Mouse (Mus musculus): ENCODE results near the gene Prima1. TPM values are rescaled to one million over a fixed set of nuclear protein-coding genes. Genes with fewer than 3 reads are reported as not detected.

Prima1 gene
- polyA plus RNA-seq (2015; fragmentation: Nextera tagmentation; extraction: Ambion mirVana), result not detected in 2 replicates

DNA sequence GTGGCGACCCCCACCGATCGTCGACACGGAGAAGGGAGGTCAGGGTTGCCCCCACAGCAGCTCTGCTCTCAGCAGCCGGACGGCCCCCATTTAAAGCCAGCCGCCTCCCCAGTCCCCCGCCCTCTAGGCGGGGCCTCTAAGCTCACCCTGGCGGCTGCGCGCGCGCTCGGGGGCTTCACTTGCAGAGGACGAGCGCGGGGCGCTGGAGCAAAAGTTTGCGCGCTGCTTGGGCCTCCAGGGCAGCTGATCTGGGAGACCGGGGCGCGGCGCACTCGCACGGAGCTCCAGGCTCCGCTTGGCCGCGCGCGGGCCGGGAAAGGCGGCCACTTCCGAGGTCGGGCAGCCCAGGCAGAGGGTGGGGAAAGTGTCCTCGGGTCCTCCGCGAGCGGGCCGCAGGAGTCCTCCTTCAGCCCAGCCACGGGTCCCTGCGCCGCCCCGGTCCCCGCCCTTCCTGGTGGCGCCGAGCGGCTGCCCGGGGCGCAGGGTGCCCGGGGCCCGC is at the start of gene Prima1:
Prima1 (minus strand) TSS at position 68 of the 499 bp plus-strand sequence.
- no peaks in the 10 kb centered on the region for H3K4me1 ChIP-seq (ENCODE audit: control insufficient read depth, low read depth, low read length)
- H3K27ac ChIP-seq (ENCODE audit: low read length), result no peak within 1 kb of the TSS
- ATAC-seq (ENCODE audit: low read depth), result no peak; the same call in 1 of the 2 replicates
- H3K36me3 ChIP-seq (ENCODE audit: control insufficient read depth, insufficient read depth), result no peaks in the 10 kb centered on the region
- peaks cover 45% of the 10 kb centered on the region for H3K27me3 ChIP-seq (ENCODE audit: control insufficient read depth, insufficient read depth, low read depth, low read length)
- H3K9me3 ChIP-seq (replicated peaks; ENCODE audit: control insufficient read depth, low read length), result no peaks in the 10 kb centered on the region
- WGBS (ENCODE audit: insufficient replicate concordance), result 2% methylated on average over 51 of the region's 54 CpGs
- H3K4me2 ChIP-seq (ENCODE audit: low read depth, low read length), result peak within 1 kb of the TSS; percentile 51
- peak within 1 kb of the TSS; percentile 50 for H3K4me3 ChIP-seq (ENCODE audit: low read depth, low read length)
- H3K9ac ChIP-seq (ENCODE audit: low read depth, low read length), result no peak within 1 kb of the TSS

DNA sequence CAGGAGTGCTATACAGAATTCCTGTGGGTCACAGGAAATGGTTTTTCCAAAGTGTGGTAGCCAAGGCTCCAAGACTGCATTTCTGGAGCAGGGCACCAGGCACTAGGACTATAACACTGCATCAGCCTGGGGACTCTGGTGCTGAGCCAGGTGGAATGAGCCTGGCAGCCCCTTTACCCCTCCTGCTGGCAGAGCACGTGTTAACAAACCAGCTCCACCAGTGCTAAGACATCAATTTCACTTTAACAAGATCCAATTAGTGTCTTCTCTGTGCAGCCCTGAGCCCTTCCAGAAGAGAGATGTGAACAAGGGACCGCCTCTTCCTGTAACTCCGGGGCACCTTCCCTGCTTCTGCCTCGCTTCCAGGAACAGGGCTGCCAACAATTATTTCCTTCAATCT is 45.3 kb upstream of the Prima1 start:
- H3K36me3 ChIP-seq (ENCODE audit: control insufficient read depth, insufficient read depth), result no peaks in the 10 kb centered on the region
- no peaks in the 10 kb centered on the region for H3K4me1 ChIP-seq (ENCODE audit: control insufficient read depth, low read depth, low read length)
- no peak overlapping the region for H3K4me2 ChIP-seq (ENCODE audit: low read depth, low read length)
- H3K9me3 ChIP-seq (replicated peaks; ENCODE audit: control insufficient read depth, low read length), result no peaks in the 10 kb centered on the region
- no peak overlapping the region for H3K4me3 ChIP-seq (ENCODE audit: low read depth, low read length)
- no peak overlapping the region for H3K9ac ChIP-seq (ENCODE audit: low read depth, low read length)
- 48% methylated on average over 4 of the region's 4 CpGs for WGBS (ENCODE audit: insufficient replicate concordance)
- no peak for ATAC-seq (ENCODE audit: low read depth)
- no peaks in the 10 kb centered on the region for H3K27me3 ChIP-seq (ENCODE audit: control insufficient read depth, insufficient read depth, low read depth, low read length)
- no peak overlapping the region for H3K27ac ChIP-seq (ENCODE audit: low read length)

DNA sequence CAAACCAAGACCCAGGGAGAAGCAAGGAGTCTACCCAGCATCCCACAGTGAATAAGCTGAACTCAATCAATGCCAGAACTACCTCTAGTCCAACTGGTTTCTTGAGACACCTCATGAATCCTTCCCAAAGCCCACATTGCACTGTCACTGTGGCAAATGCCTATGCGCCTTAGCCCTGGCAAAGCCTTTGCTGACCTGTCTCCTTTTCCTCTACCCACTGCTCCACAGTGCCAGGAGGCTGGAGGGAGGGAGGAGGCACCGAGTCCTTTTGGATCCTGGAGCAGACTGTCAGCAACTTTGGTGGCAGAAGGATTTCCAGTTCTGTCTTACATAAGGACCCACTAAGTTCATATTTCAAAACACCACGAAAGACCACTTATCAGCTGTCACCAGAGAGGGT is 41.5 kb upstream of the Prima1 start:
- WGBS (ENCODE audit: insufficient replicate concordance), result 51% methylated on average over 3 of the region's 3 CpGs
- H3K9me3 ChIP-seq (replicated peaks; ENCODE audit: control insufficient read depth, low read length), result no peaks in the 10 kb centered on the region
- no peak for ATAC-seq (ENCODE audit: low read depth)

DNA sequence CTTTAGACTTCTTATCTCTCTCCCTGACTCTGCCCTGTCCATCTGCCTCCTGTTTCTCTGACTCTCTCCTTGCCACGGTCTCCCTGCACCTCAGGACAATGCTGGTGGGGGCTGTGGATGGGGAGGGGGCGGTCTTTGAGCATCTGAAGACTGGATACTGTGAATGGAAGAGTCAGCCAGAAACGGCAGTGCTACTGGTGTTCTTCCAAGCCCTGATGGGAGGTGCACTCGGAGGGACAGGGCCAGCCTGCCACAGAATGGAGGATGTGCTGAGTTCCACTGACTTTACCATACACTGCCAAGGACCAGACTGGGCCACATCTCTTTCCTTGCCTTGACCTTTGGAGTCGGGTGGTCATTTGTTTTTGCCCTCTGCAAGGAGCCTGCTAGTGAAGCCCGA is 41.0 kb upstream of the Prima1 start:
- H3K9me3 ChIP-seq (replicated peaks; ENCODE audit: control insufficient read depth, low read length), result no peaks in the 10 kb centered on the region
- no peaks in the 10 kb centered on the region for H3K4me1 ChIP-seq (ENCODE audit: control insufficient read depth, low read depth, low read length)
- H3K27me3 ChIP-seq (ENCODE audit: control insufficient read depth, insufficient read depth, low read depth, low read length), result no peaks in the 10 kb centered on the region
- 44% methylated on average over 6 of the region's 6 CpGs for WGBS (ENCODE audit: insufficient replicate concordance)
- H3K4me3 ChIP-seq (ENCODE audit: low read depth, low read length), result no peak overlapping the region
- H3K36me3 ChIP-seq (ENCODE audit: control insufficient read depth, insufficient read depth), result no peaks in the 10 kb centered on the region
- H3K9ac ChIP-seq (ENCODE audit: low read depth, low read length), result no peak overlapping the region
- H3K4me2 ChIP-seq (ENCODE audit: low read depth, low read length), result no peak overlapping the region
- H3K27ac ChIP-seq (ENCODE audit: low read length), result no peak overlapping the region
- no peak for ATAC-seq (ENCODE audit: low read depth)

More for the DNA sequence above, 41.5 kb upstream of the Prima1 start:
- H3K4me3 ChIP-seq (ENCODE audit: low read depth, low read length), result no peak overlapping the region
- no peaks in the 10 kb centered on the region for H3K4me1 ChIP-seq (ENCODE audit: control insufficient read depth, low read depth, low read length)
- no peaks in the 10 kb centered on the region for H3K36me3 ChIP-seq (ENCODE audit: control insufficient read depth, insufficient read depth)
- no peak overlapping the region for H3K9ac ChIP-seq (ENCODE audit: low read depth, low read length)
- H3K4me2 ChIP-seq (ENCODE audit: low read depth, low read length), result no peak overlapping the region
- H3K27ac ChIP-seq (ENCODE audit: low read length), result no peak overlapping the region
- no peaks in the 10 kb centered on the region for H3K27me3 ChIP-seq (ENCODE audit: control insufficient read depth, insufficient read depth, low read depth, low read length)

DNA sequence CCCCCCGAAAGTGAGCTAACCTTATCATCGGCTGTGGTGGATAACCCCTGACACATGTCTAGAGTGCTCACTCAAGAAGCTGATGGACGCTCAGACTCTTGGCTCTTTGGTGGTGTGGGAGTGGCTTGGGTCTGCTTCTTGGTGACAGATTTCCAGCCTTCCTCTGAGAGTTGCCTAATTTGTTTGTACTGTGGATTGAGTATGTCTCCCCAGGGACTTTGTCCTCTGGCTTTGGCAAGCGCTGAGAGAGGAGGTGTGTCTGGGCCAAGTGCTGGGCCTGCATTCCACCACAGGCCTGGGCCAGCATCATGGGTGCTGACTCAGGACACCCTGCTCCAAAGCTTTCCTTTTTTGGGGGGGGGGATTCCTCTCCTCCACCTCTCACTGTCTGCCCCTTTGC is 40.0 kb upstream of the Prima1 start:
- H3K9me3 ChIP-seq (replicated peaks; ENCODE audit: control insufficient read depth, low read length), result no peaks in the 10 kb centered on the region
- no peak overlapping the region for H3K4me3 ChIP-seq (ENCODE audit: low read depth, low read length)
- no peak overlapping the region for H3K9ac ChIP-seq (ENCODE audit: low read depth, low read length)
- peak; percentile 89 for ATAC-seq (ENCODE audit: low read depth)
- H3K4me2 ChIP-seq (ENCODE audit: low read depth, low read length), result no peak overlapping the region
- no peaks in the 10 kb centered on the region for H3K27me3 ChIP-seq (ENCODE audit: control insufficient read depth, insufficient read depth, low read depth, low read length)
- H3K4me1 ChIP-seq (ENCODE audit: control insufficient read depth, low read depth, low read length), result no peaks in the 10 kb centered on the region
- H3K36me3 ChIP-seq (ENCODE audit: control insufficient read depth, insufficient read depth), result no peaks in the 10 kb centered on the region
- WGBS (ENCODE audit: insufficient replicate concordance), result 43% methylated on average over 4 of the region's 4 CpGs
- H3K27ac ChIP-seq (ENCODE audit: low read length), result no peak overlapping the region

DNA sequence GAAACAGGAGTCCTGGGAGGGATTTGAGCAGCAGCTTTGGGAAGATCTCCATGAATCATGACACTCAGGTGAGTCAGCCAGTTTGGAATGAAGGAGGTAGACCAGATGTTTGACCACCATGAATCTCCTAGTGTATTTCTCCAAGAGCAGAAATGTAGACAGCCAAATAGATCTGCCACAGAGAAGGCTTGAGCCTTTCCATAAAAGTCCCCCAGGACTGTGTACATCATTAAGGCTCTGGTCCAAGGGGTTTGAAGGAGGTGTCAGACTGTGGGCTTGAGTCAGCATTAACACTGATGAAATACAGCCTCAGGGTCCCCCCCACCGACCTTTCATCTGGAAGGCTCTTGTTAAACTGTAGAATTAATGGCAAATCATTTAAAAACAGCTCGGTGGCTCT is 39.5 kb upstream of the Prima1 start:
- Histone ChIP-seq H3K4me1 (ENCODE audit: control insufficient read depth, low read depth, low read length) (no peaks in the 10 kb centered on the region), H3K27ac (ENCODE audit: low read length) (no peak overlapping the region), H3K27me3 (ENCODE audit: control insufficient read depth, insufficient read depth, low read depth, low read length) (no peaks in the 10 kb centered on the region), H3K36me3 (ENCODE audit: control insufficient read depth, insufficient read depth) (no peaks in the 10 kb centered on the region), H3K4me3 (ENCODE audit: low read depth, low read length) (no peak overlapping the region), H3K9ac (ENCODE audit: low read depth, low read length) (no peak overlapping the region), H3K9me3 (replicated peaks; ENCODE audit: control insufficient read depth, low read length) (no peaks in the 10 kb centered on the region), H3K4me2 (ENCODE audit: low read depth, low read length) (no peak overlapping the region)
- 44% methylated on average over 2 of the region's 2 CpGs for WGBS (ENCODE audit: insufficient replicate concordance)
- ATAC-seq (ENCODE audit: low read depth), result no peak

DNA sequence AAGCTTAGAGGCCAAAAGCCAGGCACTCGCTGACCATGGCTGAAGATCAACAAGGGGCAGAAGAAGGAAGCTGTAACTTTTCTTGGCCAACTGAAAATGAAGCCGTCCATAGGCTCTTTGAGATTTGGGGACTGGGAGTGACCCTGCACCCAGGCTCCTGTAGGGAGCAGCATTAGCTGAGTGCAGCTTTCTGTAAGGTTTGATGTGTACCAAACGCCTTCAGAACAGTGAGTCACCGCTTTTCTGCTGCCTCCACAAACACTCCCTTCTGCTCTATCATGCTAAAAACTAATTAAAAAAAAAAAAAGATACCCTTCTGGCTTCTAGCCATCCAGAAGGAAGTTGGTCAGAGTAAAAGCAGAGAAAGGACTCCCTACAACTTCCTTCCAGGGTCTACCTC is 34.5 kb upstream of the Prima1 start:
- no peak for ATAC-seq (ENCODE audit: low read depth)
- Histone ChIP-seq H3K27me3 (ENCODE audit: control insufficient read depth, insufficient read depth, low read depth, low read length) (no peaks in the 10 kb centered on the region), H3K4me1 (ENCODE audit: control insufficient read depth, low read depth, low read length) (no peaks in the 10 kb centered on the region), H3K36me3 (ENCODE audit: control insufficient read depth, insufficient read depth) (no peaks in the 10 kb centered on the region), H3K9me3 (replicated peaks; ENCODE audit: control insufficient read depth, low read length) (no peaks in the 10 kb centered on the region), H3K9ac (ENCODE audit: low read depth, low read length) (no peak overlapping the region), H3K27ac (ENCODE audit: low read length) (no peak overlapping the region), H3K4me3 (ENCODE audit: low read depth, low read length) (no peak overlapping the region), H3K4me2 (ENCODE audit: low read depth, low read length) (no peak overlapping the region)
- 51% methylated on average over 4 of the region's 4 CpGs for WGBS (ENCODE audit: insufficient replicate concordance)

DNA sequence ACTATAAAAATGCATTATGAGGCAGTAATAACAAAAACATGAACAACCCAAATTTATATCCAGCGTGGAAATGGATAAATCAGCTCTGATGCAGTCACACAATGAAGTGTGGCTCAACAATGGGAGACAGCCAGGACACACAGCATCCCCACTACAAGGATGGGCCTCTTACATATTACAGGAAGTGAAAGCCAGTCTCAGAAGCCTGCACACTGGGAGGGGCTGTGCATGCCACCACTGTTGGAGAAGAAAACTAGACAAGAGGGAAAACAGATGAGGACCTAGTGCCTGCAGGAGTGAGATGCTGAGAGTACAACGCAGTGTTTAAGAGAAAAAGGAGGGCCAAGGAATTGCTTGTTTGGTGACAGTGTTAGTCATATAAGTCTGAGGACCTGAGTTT is 31.8 kb upstream of the Prima1 start:
- H3K27me3 ChIP-seq (ENCODE audit: control insufficient read depth, insufficient read depth, low read depth, low read length), result no peaks in the 10 kb centered on the region
- 63% methylated on average over 2 of the region's 2 CpGs for WGBS (ENCODE audit: insufficient replicate concordance)
- no peaks in the 10 kb centered on the region for H3K9me3 ChIP-seq (replicated peaks; ENCODE audit: control insufficient read depth, low read length)
- H3K9ac ChIP-seq (ENCODE audit: low read depth, low read length), result no peak overlapping the region
- H3K27ac ChIP-seq (ENCODE audit: low read length), result no peak overlapping the region
- H3K4me3 ChIP-seq (ENCODE audit: low read depth, low read length), result no peak overlapping the region
- no peaks in the 10 kb centered on the region for H3K4me1 ChIP-seq (ENCODE audit: control insufficient read depth, low read depth, low read length)
- no peak for ATAC-seq (ENCODE audit: low read depth)
- no peak overlapping the region for H3K4me2 ChIP-seq (ENCODE audit: low read depth, low read length)
- no peaks in the 10 kb centered on the region for H3K36me3 ChIP-seq (ENCODE audit: control insufficient read depth, insufficient read depth)

DNA sequence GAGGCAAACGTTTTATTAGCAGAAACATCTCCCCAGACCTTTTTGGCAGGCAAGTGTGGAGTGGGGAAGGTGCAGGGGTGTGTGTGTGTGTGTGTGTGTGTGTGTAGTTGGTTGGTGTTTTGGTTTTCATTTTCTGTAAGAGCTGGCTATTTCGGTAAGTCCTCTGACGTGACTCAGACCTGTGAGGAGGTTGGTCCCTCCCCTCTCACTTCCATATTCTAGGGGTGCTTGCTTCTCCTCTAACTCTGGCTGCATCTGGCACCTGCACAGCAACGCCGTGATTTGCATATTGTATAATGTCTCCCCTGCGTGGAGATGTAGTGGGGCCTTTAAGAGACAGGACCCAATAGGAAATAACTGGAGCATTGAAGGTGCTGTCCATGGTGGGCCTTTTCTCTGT is 31.1 kb upstream of the Prima1 start:
- H3K4me2 ChIP-seq (ENCODE audit: low read depth, low read length), result no peak overlapping the region
- H3K4me3 ChIP-seq (ENCODE audit: low read depth, low read length), result no peak overlapping the region
- no peaks in the 10 kb centered on the region for H3K36me3 ChIP-seq (ENCODE audit: control insufficient read depth, insufficient read depth)
- H3K27me3 ChIP-seq (ENCODE audit: control insufficient read depth, insufficient read depth, low read depth, low read length), result no peaks in the 10 kb centered on the region
- no peak for ATAC-seq (ENCODE audit: low read depth)
- H3K27ac ChIP-seq (ENCODE audit: low read length), result no peak overlapping the region
- 52% methylated on average over 6 of the region's 6 CpGs for WGBS (ENCODE audit: insufficient replicate concordance)
- H3K9me3 ChIP-seq (replicated peaks; ENCODE audit: control insufficient read depth, low read length), result no peaks in the 10 kb centered on the region
- no peaks in the 10 kb centered on the region for H3K4me1 ChIP-seq (ENCODE audit: control insufficient read depth, low read depth, low read length)
- H3K9ac ChIP-seq (ENCODE audit: low read depth, low read length), result no peak overlapping the region

Measured in liver, embryonic 16.5 days (tissue).